Mouse (Mus musculus) thymus, postnatal 36 days (tissue): ENCODE results near the gene Map3k15.

Experiments
- DNase-seq, 2 experiments: peaks; one replicate each; pipeline ENCODE4 v3.0.0; 2022; ENCODE audit warnings: mixed read lengths in 2 of 2

The Map3k15 gene

DNA sequence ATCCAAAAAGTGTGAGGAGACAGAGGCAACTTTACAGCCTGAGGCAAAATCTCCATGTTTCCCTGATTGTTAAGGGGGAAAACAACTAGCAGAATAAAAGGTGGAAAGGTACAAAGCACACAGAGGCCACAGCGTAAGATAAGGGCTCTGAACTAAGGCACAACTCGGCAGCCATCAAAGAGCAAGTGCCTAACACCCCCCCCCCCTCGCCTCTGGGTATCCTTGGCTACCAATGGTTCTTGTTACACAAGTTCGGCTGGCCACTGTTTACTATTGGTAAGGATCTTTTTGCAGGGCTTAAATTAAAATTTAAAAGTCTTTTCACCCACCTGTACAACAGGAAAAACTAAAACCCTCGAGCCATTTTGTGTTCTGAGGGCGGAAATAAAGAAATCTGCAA is 147.5 kb downstream of the Map3k15 start:
- DNase-seq = no peak

DNA sequence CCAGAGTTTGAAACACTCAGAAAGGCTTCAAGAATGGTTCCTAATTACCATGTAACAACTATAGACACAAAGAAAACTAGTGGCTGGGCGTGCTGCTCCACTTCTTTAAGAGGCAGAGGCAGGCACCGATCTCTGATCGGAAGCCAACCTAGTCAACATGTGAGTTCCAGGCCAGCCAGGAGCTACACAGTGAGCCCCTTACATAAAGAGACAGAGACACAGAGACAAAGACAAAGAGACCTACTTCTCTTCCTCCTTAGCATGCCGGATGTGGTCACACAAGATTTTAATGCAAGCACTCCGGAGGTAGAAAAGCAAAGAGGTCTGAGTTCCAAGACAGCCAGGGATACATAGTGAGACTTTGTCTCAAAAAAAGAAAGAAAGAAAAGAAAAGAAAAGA is 147.9 kb downstream of the Map3k15 start:
- peak; percentile 27 to 35 for DNase-seq

DNA sequence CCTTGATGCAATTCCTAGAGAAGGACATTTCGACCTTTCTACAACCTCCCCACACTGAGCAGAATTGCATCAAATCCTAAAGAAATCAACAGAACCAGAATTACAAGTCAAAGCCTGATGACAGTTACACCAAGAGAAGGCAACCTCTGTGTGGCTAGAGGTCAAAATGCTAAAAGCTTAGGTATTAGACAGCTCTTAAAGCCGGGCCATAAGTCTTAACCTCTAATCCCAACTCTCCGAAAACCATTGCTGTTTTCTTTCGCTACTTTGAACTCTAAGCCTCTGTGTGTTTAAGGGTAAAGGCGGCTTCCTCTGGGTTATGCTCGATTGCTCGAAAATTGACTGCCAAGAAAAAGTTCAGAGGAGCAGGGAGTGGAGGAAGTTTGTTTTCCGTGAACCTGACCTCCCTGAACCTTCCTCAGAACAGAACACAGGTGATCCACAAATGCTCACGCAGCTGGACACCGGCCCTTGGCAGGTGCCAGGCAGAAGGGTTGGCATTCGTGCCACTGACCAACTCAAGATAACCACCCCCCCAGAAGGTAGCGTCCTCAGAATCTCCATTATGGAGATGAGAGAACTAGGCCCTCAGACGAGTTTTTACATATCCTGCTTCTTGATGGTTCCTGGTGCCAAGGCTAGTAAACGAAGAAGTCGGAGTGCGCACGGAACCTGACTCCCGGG is 149.1 kb downstream of the Map3k15 start:
- DNase-seq = peak in 1 of 2 experiments; percentile 15

DNA sequence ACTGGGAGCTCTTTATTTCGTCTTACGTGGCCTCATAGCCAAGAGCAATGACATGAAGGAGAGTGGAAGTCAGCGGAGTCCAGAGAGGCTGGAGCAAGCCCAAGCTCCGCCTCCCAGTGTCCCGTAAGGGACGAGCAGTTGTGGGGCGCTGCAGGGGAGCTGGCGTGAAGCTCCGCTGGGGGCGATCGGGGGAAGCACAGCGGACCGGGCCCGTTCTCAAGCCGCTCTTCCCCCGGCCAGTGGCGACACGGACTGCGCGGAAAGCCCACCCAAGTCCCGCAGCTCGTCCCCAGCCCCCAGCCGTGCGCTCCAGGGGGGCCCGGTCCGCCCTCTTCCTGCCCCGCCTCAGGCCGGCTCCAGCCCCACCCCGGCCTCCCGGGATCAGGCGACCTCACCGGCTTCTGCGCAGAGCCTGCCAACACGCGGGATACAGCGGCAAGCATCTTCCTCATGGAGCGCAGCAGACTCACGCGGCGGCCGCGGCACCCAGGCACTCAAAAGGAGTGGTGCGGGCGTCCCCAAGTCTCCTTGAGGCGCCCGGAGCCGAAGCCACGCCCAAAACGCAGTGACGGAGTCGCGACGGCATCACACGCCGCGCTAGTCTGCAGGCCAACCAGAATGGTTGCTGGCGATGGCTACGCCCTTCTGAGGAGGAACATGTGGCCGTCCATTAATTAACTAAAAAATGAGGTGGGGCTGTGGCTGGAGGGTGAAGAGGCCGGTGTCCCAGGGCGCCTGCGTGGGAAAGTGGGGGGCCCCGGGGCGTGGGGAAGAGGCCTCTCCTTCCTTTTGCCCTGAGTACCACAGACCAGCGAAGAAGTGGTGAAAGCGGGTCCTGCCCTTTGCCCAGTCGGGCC is 149.9 kb downstream of the Map3k15 start, which contains the start of gene Pdha1:
Gene Pdha1 (minus strand): TSS at position 553 of the 857 bp plus-strand sequence.
- peak; percentile 81 to 86 for DNase-seq

DNA sequence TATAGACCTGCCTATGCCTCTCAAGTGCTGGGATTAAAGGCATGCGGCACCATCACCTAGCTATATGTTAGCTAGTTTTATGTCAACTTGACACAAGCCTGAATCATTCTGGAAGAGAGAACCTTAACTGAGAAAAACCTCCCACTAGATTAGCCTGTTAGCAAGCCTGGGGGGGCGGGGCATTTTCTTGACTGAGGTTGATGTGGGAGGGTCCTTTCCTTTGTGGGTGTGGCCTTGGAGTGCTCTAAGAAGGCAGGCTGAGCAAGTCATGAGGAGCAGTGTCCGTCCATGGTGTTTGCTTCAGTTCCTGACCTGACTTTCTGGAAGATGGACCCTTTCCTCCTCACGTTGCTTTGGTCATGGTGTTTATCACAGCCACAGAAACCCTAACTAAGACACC is 158.6 kb downstream of the Map3k15 start:
- no peak for DNase-seq

DNA sequence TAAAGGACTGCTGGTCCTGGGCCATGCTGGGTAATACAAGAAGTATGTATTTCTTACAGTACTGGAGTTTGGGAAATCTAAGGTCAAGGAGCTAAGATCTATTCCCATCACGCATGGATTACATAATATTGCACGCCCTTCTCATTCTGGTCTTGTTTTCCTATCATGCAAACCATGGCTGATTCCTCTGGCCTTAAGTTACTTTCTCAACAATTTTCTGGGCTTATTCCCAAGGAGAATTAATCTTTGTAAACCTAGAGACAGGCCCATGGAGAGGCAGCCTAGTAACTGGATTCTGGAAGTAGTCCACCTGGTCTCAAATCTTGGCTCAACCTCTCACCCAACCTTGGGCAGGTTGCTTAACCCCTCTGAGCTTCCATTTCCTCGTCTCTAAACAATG is 159.2 kb downstream of the Map3k15 start:
- DNase-seq = no peak

DNA sequence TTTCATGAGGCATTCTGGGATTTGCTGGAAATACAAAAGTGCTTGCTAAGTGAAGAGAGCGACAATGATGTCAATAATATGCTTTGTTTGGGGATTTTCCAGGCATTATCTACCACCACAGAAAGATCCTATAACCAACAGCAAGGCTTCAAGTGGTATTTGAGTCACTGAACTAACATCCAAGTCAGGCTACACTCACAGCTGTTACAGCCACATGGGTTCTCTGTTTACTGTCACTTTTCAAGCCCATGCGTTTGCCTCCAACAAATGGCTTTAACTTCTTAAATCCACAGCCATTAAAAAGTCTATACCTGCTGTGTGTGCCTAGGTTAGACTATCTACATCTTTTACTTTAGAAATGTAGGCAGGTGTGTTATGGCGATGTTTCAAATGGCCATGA is 160.6 kb downstream of the Map3k15 start:
- DNase-seq = no peak

DNA sequence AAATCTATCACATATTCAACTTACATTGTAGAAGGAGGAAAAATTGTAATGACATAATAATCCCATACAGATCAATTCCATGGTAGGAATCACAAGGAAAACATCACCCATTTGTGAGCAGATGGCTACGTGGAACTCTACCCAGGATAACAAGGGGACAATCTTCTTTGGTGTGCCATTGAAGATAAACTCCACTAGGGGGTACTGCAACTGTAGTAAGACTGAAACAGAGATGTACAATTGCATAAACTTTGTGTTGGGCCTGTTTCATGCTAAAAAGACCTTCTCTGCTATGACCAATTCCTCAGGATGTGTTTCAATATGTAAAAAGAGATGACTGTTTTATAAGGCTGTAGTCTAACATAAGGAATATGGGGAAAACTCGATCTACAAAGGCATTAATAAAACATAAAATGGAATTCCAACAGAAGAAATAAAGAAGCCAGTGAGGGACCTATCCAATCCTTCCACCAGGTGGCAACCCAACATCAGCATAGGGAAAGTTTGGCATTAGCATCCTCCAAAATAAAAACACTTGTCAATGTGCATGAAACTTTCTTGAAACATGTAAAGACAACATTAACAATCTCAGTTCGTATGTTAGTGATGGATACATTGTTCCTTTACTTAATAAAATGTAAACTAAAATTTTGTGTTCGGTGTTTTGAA is 165.0 kb downstream of the Map3k15 start:
- no peak for DNase-seq

DNA sequence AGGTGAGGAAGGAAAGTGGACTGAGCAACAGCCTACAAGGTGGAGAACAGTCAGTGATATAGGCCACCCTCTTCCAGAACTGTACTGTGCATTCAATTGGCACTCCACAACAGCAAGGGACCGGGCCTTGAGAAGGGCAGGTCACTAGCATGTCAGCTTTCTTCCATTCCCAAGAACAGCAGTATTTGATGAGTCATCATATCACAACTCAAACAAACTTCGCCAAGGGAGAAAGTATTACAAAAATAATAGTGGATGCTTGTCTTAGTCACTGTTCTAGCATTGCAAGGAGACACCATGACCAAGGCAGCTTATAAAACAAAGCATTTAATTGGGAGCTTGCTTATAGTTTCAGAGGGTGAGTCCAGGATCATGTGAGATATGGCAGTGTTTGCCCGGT is 176.0 kb downstream of the Map3k15 start:
- DNase-seq = no peak

DNA sequence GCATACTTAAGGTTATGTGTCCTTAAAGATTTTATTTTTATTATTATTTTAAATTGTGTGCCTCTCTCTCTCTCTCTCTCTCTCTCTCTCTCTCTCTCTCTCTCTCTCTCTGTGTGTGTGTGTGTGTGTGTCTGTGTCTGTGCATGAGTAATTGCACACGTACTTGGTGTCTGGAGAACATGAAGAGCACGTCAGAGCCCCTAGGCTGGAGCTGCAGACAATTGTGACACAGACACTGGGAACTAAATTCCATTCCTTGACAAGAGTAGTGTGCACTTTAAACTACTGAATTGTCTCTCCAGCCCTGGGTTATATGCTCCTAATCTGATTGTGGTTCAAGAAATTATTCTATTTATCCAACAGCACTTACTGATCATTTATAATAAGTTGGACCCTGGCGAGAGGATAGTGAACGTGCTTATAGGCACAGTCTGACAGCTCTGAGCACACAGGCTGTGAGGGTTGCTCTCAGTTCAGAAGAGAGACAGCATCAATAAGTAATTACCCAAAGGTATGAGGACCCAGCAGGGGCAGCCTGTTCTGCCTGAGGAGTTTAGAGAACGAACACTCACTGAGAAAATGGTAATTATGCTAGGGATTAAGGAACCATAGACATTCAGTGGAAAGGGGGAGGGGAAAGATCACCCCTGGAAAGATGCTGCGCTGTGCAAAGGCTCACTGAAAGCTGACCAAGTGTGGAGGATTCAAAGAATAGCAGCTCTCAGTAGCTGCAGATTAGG is 178.2 kb downstream of the Map3k15 start:
- no peak for DNase-seq

DNA sequence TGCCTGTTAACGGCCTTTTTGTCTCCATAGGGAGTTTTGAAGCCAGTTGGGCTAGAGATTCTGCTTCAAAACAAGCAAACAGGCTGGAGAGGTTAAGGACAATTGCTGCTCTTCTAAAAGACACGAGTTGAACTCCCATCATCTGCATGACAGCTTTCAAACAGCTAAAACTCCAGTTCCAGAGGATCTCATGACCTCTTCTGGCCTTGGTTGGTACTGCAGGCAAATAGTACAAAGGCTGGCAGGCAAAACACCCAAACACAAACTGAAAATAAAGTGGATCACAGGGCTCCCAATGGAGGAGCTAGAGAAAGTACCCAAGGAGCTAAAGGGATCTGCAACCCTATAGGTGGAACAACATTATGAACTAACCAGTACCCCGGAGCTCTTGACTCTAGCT is 181.9 kb downstream of the Map3k15 start:
- peak; percentile 41 to 54 for DNase-seq
